Mouse (Mus musculus): Measurements from ENCODE around the gene Fbxo46. TPM values are rescaled to one million over a fixed set of nuclear protein-coding genes. Genes with fewer than 3 reads are reported as not detected.

The Fbxo46 gene
- polyA plus RNA-seq, 1 experiment = 28.9 TPM

- H3K36me3 ChIP-seq (replicated peaks; ENCODE audit: low read length) = peaks cover 8% of the 10 kb centered on the region
Observed at GRCm38 (mm10) chr7:19091913-19092312, 27.7 kb upstream of the Fbxo46 start.

GRCm38 (mm10) chr7:19092381-19093173 lies 27.1 kb upstream of the Fbxo46 start:
- no peak for TF ChIP-seq GATA1 (IDR thresholded peaks at IDR 0.05; ENCODE audit: borderline replicate concordance, low read length)
- TF ChIP-seq FLI1 (IDR thresholded peaks at IDR 0.05; ENCODE audit: low read length) = no peak
- peak overlapping the region; percentile 93 for H3K4me3 ChIP-seq (replicated peaks)
- H3K4me1 ChIP-seq = peaks cover 57% of the 10 kb centered on the region
- no peaks in the 10 kb centered on the region for H3K9me3 ChIP-seq
- H3K36me3 ChIP-seq (replicated peaks; ENCODE audit: low read length) = peaks cover 15% of the 10 kb centered on the region
- H3K27me3 ChIP-seq (replicated peaks) = peaks cover 59% of the 10 kb centered on the region

More at GRCm38 (mm10) chr7:19091913-19092312, 27.7 kb upstream of the Fbxo46 start:
- no peak overlapping the region for H3K4me3 ChIP-seq (replicated peaks)
- peaks cover 51% of the 10 kb centered on the region for H3K4me1 ChIP-seq
- TF ChIP-seq FLI1 (IDR thresholded peaks at IDR 0.05; ENCODE audit: low read length) (no peak), GATA1 (IDR thresholded peaks at IDR 0.05; ENCODE audit: borderline replicate concordance, low read length) (no peak)
- H3K9me3 ChIP-seq = no peaks in the 10 kb centered on the region
- peaks cover 62% of the 10 kb centered on the region for H3K27me3 ChIP-seq (replicated peaks)

GRCm38 (mm10) chr7:19093174-19093521 lies 26.5 kb upstream of the Fbxo46 start:
- Histone ChIP-seq H3K36me3 (replicated peaks; ENCODE audit: low read length) (peaks cover 20% of the 10 kb centered on the region), H3K27me3 (replicated peaks) (peaks cover 53% of the 10 kb centered on the region), H3K4me1 (peaks cover 58% of the 10 kb centered on the region), H3K9me3 (no peaks in the 10 kb centered on the region), H3K4me3 (replicated peaks) (peak overlapping the region; percentile 93)
- TF ChIP-seq FLI1 (IDR thresholded peaks at IDR 0.05; ENCODE audit: low read length) (no peak), GATA1 (IDR thresholded peaks at IDR 0.05; ENCODE audit: borderline replicate concordance, low read length) (no peak)

GRCm38 (mm10) chr7:19093537-19094385 lies 25.9 kb upstream of the Fbxo46 start:
- TF ChIP-seq GATA1 (IDR thresholded peaks at IDR 0.05; ENCODE audit: borderline replicate concordance, low read length) (no peak), FLI1 (IDR thresholded peaks at IDR 0.05; ENCODE audit: low read length) (no peak)
- peaks cover 21% of the 10 kb centered on the region for H3K36me3 ChIP-seq (replicated peaks; ENCODE audit: low read length)
- H3K4me3 ChIP-seq (replicated peaks) = peak overlapping the region; percentile 93
- no peaks in the 10 kb centered on the region for H3K9me3 ChIP-seq
- H3K27me3 ChIP-seq (replicated peaks) = peaks cover 50% of the 10 kb centered on the region
- H3K4me1 ChIP-seq = peaks cover 58% of the 10 kb centered on the region

- H3K4me3 ChIP-seq (replicated peaks) = peak within 1 kb of the TSS; percentile 93
- H3K36me3 ChIP-seq (replicated peaks; ENCODE audit: low read length) = peaks cover 21% of the 10 kb centered on the region
- no peaks in the 10 kb centered on the region for H3K9me3 ChIP-seq
- H3K4me1 ChIP-seq = peaks cover 60% of the 10 kb centered on the region
- peaks cover 47% of the 10 kb centered on the region for H3K27me3 ChIP-seq (replicated peaks)
- TF ChIP-seq FLI1 (IDR thresholded peaks at IDR 0.05; ENCODE audit: low read length) = no peak
- TF ChIP-seq GATA1 (IDR thresholded peaks at IDR 0.05; ENCODE audit: borderline replicate concordance, low read length) = no peak
Observed at GRCm38 (mm10) chr7:19094471-19094825, 25.2 kb upstream of the Fbxo46 start, which contains the start of gene Six5. Gene Six5 (plus strand): TSS chr7:19094594.

- TF ChIP-seq GATA1 (IDR thresholded peaks at IDR 0.05; ENCODE audit: borderline replicate concordance, low read length) (no peak), FLI1 (IDR thresholded peaks at IDR 0.05; ENCODE audit: low read length) (no peak)
- peak overlapping the region; percentile 93 for H3K4me3 ChIP-seq (replicated peaks)
- H3K27me3 ChIP-seq (replicated peaks) = peaks cover 41% of the 10 kb centered on the region
- H3K36me3 ChIP-seq (replicated peaks; ENCODE audit: low read length) = peaks cover 21% of the 10 kb centered on the region
- H3K4me1 ChIP-seq = peaks cover 66% of the 10 kb centered on the region
- no peaks in the 10 kb centered on the region for H3K9me3 ChIP-seq
Observed at GRCm38 (mm10) chr7:19094826-19095750, 24.6 kb upstream of the Fbxo46 start.

- H3K9me3 ChIP-seq = no peaks in the 10 kb centered on the region
- TF ChIP-seq FLI1 (IDR thresholded peaks at IDR 0.05; ENCODE audit: low read length) (no peak), GATA1 (IDR thresholded peaks at IDR 0.05; ENCODE audit: borderline replicate concordance, low read length) (no peak)
- peaks cover 73% of the 10 kb centered on the region for H3K4me1 ChIP-seq
- peak overlapping the region; percentile 93 for H3K4me3 ChIP-seq (replicated peaks)
- H3K36me3 ChIP-seq (replicated peaks; ENCODE audit: low read length) = peaks cover 21% of the 10 kb centered on the region
- peaks cover 38% of the 10 kb centered on the region for H3K27me3 ChIP-seq (replicated peaks)
Observed at GRCm38 (mm10) chr7:19095751-19096110, 23.9 kb upstream of the Fbxo46 start.

- peaks cover 21% of the 10 kb centered on the region for H3K36me3 ChIP-seq (replicated peaks; ENCODE audit: low read length)
- peaks cover 37% of the 10 kb centered on the region for H3K27me3 ChIP-seq (replicated peaks)
- TF ChIP-seq FLI1 (IDR thresholded peaks at IDR 0.05; ENCODE audit: low read length) (no peak), GATA1 (IDR thresholded peaks at IDR 0.05; ENCODE audit: borderline replicate concordance, low read length) (no peak)
- no peaks in the 10 kb centered on the region for H3K9me3 ChIP-seq
- peaks cover 76% of the 10 kb centered on the region for H3K4me1 ChIP-seq
- peak overlapping the region; percentile 93 for H3K4me3 ChIP-seq (replicated peaks)
Observed at GRCm38 (mm10) chr7:19096421-19096976, 23.2 kb upstream of the Fbxo46 start.

- H3K4me3 ChIP-seq (replicated peaks) = peak overlapping the region; percentile 64
- peaks cover 21% of the 10 kb centered on the region for H3K36me3 ChIP-seq (replicated peaks; ENCODE audit: low read length)
- no peaks in the 10 kb centered on the region for H3K9me3 ChIP-seq
- H3K27me3 ChIP-seq (replicated peaks) = peaks cover 36% of the 10 kb centered on the region
- H3K4me1 ChIP-seq = peaks cover 77% of the 10 kb centered on the region
- TF ChIP-seq FLI1 (IDR thresholded peaks at IDR 0.05; ENCODE audit: low read length) (no peak), GATA1 (IDR thresholded peaks at IDR 0.05; ENCODE audit: borderline replicate concordance, low read length) (no peak)
Observed at GRCm38 (mm10) chr7:19097217-19097616, 22.4 kb upstream of the Fbxo46 start.

Data from megakaryocyte, embryonic 14.5 days (primary cell).